ENCODE assay signal across 22 mouse cellular contexts in the genomic region with DNA sequence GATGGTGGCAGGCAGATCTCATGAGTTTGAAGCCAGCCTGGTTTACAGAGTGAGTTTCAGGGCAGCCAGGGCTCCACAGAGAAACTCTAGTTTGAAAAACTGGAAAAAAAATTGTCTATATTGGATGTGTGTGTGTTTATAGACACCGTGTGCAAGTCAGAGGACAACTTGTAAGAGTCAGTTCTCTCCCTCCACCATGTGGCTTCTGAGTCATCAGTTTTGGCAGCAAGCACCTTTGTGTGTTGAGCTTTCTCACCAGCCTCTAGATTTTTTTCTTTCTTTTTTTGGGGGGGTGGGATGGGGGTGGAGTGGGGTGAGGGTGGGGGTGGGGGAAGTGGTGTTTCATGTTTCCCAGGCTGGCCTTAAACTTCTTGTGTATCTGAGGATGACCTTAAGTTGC.
"Had no signal": no experiment of that assay in that cellular context is flagged by ENCODE, and none has a peak within 500 bp of the region (broad histone marks: within the 10 kb centered on the region; RNA-seq: fewer than 3 reads in every experiment).

No protein-coding gene starts in this region.

- H3K4me1 ChIP-seq: limb, embryonic 10.5 days; limb, embryonic 13.5 days; liver, embryonic 12.5 days; lung, embryonic 15.5 days; neural tube, embryonic 12.5 days; neural tube, embryonic 15.5 days; stomach, embryonic 15.5 days had no signal

- H3K4me2 ChIP-seq: limb, embryonic 13.5 days; liver, embryonic 12.5 days; liver, embryonic 15.5 days; lung, embryonic 15.5 days; midbrain, embryonic 11.5 days; neural tube, embryonic 12.5 days; neural tube, embryonic 15.5 days; stomach, embryonic 15.5 days had no signal

- H3K36me3 ChIP-seq: limb, embryonic 10.5 days; limb, embryonic 13.5 days; liver, embryonic 12.5 days; liver, embryonic 15.5 days; lung, embryonic 15.5 days; neural tube, embryonic 12.5 days; neural tube, embryonic 15.5 days; stomach, embryonic 15.5 days had no signal

- H3K4me3 ChIP-seq: layer of hippocampus, adult 2 months; limb, embryonic 10.5 days; limb, embryonic 13.5 days; liver, embryonic 12.5 days; liver, embryonic 15.5 days; lung, embryonic 15.5 days; neural tube, embryonic 12.5 days; neural tube, embryonic 15.5 days; stomach, embryonic 15.5 days had no signal

- DNase-seq: kidney, postnatal 25 days; layer of hippocampus, adult 9-11 months; liver; lung, adult 18-20 months; lung, postnatal 10 days; lung, postnatal 4 days; midbrain, embryonic 14.5 days; retina, postnatal 1 day; right cerebral cortex, postnatal 25 days; spleen, adult 18-20 months; thymus, postnatal 25 days had no signal

- H3K27ac ChIP-seq: kidney, postnatal 0 days; layer of hippocampus, adult 2 months; limb, embryonic 10.5 days; limb, embryonic 13.5 days; liver, embryonic 12.5 days; liver, embryonic 15.5 days; lung, embryonic 15.5 days; neural tube, embryonic 12.5 days; neural tube, embryonic 15.5 days; stomach, embryonic 15.5 days had no signal

- H3K9me3 ChIP-seq: limb, embryonic 10.5 days; limb, embryonic 13.5 days; liver, embryonic 12.5 days; liver, embryonic 15.5 days; lung, embryonic 15.5 days; neural tube, embryonic 12.5 days; neural tube, embryonic 15.5 days; stomach, embryonic 15.5 days had no signal

- ATAC-seq: liver, embryonic 12.5 days had no signal

- H3K27me3 ChIP-seq: limb, embryonic 13.5 days; liver, embryonic 15.5 days; lung, embryonic 15.5 days; neural tube, embryonic 12.5 days; neural tube, embryonic 15.5 days; stomach, embryonic 15.5 days had no signal

- H3K9ac ChIP-seq: limb, embryonic 13.5 days; liver, embryonic 12.5 days; liver, embryonic 15.5 days; lung, embryonic 15.5 days; neural tube, embryonic 12.5 days; neural tube, embryonic 15.5 days; stomach, embryonic 15.5 days had no signal
